Mouse (Mus musculus): ENCODE measurements around the gene Tmco5. TPM values are rescaled to one million over a fixed set of nuclear protein-coding genes. Genes with fewer than 3 reads are reported as not detected.
"Not testable (repeated sequence)": the region's sequence is repeated elsewhere in the genome, so short reads cannot be mapped to it uniquely, and the experiment has no call there.

The Tmco5 gene
- polyA plus RNA-seq, 1 experiment from 2014 or later: not detected

- Histone ChIP-seq H3K4me2 (no peak overlapping the region), H3K4me3 (no peak overlapping the region), H3K9me3 (no peaks in the 10 kb centered on the region), H3K27me3 (no peaks in the 10 kb centered on the region), H3K27ac (replicated peaks) (no peak overlapping the region), H3K9ac (no peak overlapping the region), H3K4me1 (replicated peaks) (no peaks in the 10 kb centered on the region), H3K36me3 (no peaks in the 10 kb centered on the region)
- 83% methylated on average over 7 of the region's 7 CpGs for whole genome bisulfite sequencing
- ATAC-seq (ENCODE audit: low read depth): no peak
Observed at GRCm38 (mm10) chr2:116932218-116932617, 53.7 kb downstream of the Tmco5 start.

GRCm38 (mm10) chr2:116934236-116934635, 55.7 kb downstream of the Tmco5 start:
- H3K27me3 ChIP-seq; H3K9ac ChIP-seq; H3K9me3 ChIP-seq; H3K4me1 ChIP-seq (replicated peaks); H3K36me3 ChIP-seq; H3K4me2 ChIP-seq; H3K4me3 ChIP-seq; ATAC-seq (ENCODE audit: low read depth); H3K27ac ChIP-seq (replicated peaks): not testable (repeated sequence)
- 100% methylated on average over 1 of the region's 1 CpGs for WGBS

DNA sequence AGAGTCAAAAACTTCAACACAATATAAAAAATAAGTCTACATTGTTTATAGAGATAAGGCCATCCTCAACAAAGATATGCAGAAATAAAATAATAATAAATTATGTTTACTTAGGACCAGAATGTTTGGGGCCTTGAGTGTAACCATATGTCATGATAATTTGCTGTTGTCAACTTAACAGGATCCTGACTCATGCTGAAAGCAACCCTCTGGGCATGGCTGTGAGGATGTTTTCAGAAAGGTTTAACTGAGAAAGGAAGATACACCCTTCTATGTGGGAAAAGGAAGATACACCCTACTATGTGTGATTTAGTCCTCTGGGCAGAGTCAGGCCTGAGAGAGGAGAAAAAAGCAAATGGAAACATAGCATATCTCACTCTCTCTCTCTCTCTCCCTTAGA, 56.3 kb downstream of the Tmco5 start:
- Histone ChIP-seq H3K4me3 (no peak overlapping the region), H3K27me3 (no peaks in the 10 kb centered on the region), H3K9ac (no peak overlapping the region), H3K4me1 (replicated peaks) (no peaks in the 10 kb centered on the region), H3K4me2 (no peak overlapping the region), H3K9me3 (no peaks in the 10 kb centered on the region), H3K36me3 (no peaks in the 10 kb centered on the region), H3K27ac (replicated peaks) (no peak overlapping the region)
- ATAC-seq (ENCODE audit: low read depth): no peak

GRCm38 (mm10) chr2:116936371-116936770, 57.9 kb downstream of the Tmco5 start:
- no peaks in the 10 kb centered on the region for H3K4me1 ChIP-seq (replicated peaks)
- H3K9ac ChIP-seq: no peak overlapping the region
- no peaks in the 10 kb centered on the region for H3K36me3 ChIP-seq
- WGBS: 63% methylated on average over 2 of the region's 2 CpGs
- no peak for ATAC-seq (ENCODE audit: low read depth)
- no peaks in the 10 kb centered on the region for H3K27me3 ChIP-seq
- no peak overlapping the region for H3K27ac ChIP-seq (replicated peaks)
- H3K4me2 ChIP-seq: no peak overlapping the region
- no peak overlapping the region for H3K4me3 ChIP-seq
- H3K9me3 ChIP-seq: no peaks in the 10 kb centered on the region

GRCm38 (mm10) chr2:116937166-116937565, 58.7 kb downstream of the Tmco5 start:
- Histone ChIP-seq H3K27me3 (no peaks in the 10 kb centered on the region), H3K4me3 (no peak overlapping the region), H3K9me3 (no peaks in the 10 kb centered on the region), H3K4me2 (no peak overlapping the region), H3K9ac (no peak overlapping the region), H3K27ac (replicated peaks) (no peak overlapping the region), H3K36me3 (no peaks in the 10 kb centered on the region), H3K4me1 (replicated peaks) (no peaks in the 10 kb centered on the region)
- 93% methylated on average over 1 of the region's 1 CpGs for WGBS
- ATAC-seq (ENCODE audit: low read depth): no peak

GRCm38 (mm10) chr2:116941816-116942215, 63.3 kb downstream of the Tmco5 start:
- ATAC-seq (ENCODE audit: low read depth): no peak
- H3K4me3 ChIP-seq: no peak overlapping the region
- WGBS: 89% methylated on average over 3 of the region's 3 CpGs
- H3K27me3 ChIP-seq: no peaks in the 10 kb centered on the region
- H3K27ac ChIP-seq (replicated peaks): no peak overlapping the region
- no peaks in the 10 kb centered on the region for H3K9me3 ChIP-seq
- H3K9ac ChIP-seq: no peak overlapping the region
- no peak overlapping the region for H3K4me2 ChIP-seq
- no peaks in the 10 kb centered on the region for H3K4me1 ChIP-seq (replicated peaks)
- no peaks in the 10 kb centered on the region for H3K36me3 ChIP-seq

Other genes starting within 250 kb of the Tmco5 start
- 11.8 and 12.5 TPM in 2 replicates for gene Spred1, start 242.7 kb downstream of the Tmco5 start, polyA plus RNA-seq (2015; fragmentation: Nextera tagmentation; extraction: Ambion mirVana)

Data from neural tube, embryonic 13.5 days (tissue).